Mouse (Mus musculus) ES-CJ7 (cell line): ENCODE results near the gene Zfp768.
"Not testable (repeated sequence)": the region's sequence is repeated elsewhere in the genome, so short reads cannot be mapped to it uniquely, and the experiment has no call there.

ENCODE experiments used
- DNase-seq: peaks from one replicate; pipeline ENCODE4 v3.0.0; 2011; ENCODE audit warnings: low read depth, low spot score

Zfp768 gene

GRCm38 (mm10) chr7:127357871-127358270 lies 12.5 kb upstream of the Zfp768 start:
- DNase-seq: no peak

- DNase-seq: no peak
These were observed 10.4 kb upstream of the Zfp768 start for GRCm38 (mm10) chr7:127355796-127356195.

- no peak for DNase-seq
These were observed 6.0 kb upstream of the Zfp768 start for GRCm38 (mm10) chr7:127351230-127352004.

- peak; percentile 72 for DNase-seq
These were observed 1.3 kb upstream of the Zfp768 start for GRCm38 (mm10) chr7:127346676-127347075.

- no peak for DNase-seq
These were observed 297 bp downstream of the Zfp768 start for GRCm38 (mm10) chr7:127345092-127345491.

GRCm38 (mm10) chr7:127344371-127344770 lies 1.0 kb downstream of the Zfp768 start:
- no peak for DNase-seq

GRCm38 (mm10) chr7:127343351-127344019 lies 1.9 kb downstream of the Zfp768 start:
- DNase-seq: peak; percentile 19

GRCm38 (mm10) chr7:127342888-127343287 lies 2.5 kb downstream of the Zfp768 start:
- no peak for DNase-seq

GRCm38 (mm10) chr7:127342332-127342731 lies 3.1 kb downstream of the Zfp768 start:
- DNase-seq: peak; percentile 51

GRCm38 (mm10) chr7:127341861-127342260 lies 3.5 kb downstream of the Zfp768 start:
- not testable (repeated sequence) for DNase-seq

GRCm38 (mm10) chr7:127341356-127341755 lies 4.0 kb downstream of the Zfp768 start:
- DNase-seq: no peak

- no peak for DNase-seq
These were observed 7.8 kb downstream of the Zfp768 start for GRCm38 (mm10) chr7:127337636-127338035.

- DNase-seq: no peak
These were observed 9.8 kb downstream of the Zfp768 start for GRCm38 (mm10) chr7:127335604-127336003.

- DNase-seq: no peak
These were observed 12.1 kb downstream of the Zfp768 start for GRCm38 (mm10) chr7:127333240-127333639.

- DNase-seq: no peak
These were observed 18.7 kb downstream of the Zfp768 start for GRCm38 (mm10) chr7:127326685-127327084.

- DNase-seq: no peak
These were observed 19.8 kb downstream of the Zfp768 start for GRCm38 (mm10) chr7:127325550-127325949.

GRCm38 (mm10) chr7:127324944-127325343 lies 20.4 kb downstream of the Zfp768 start:
- DNase-seq: no peak

GRCm38 (mm10) chr7:127322085-127322484 lies 23.3 kb downstream of the Zfp768 start:
- peak; percentile 19 for DNase-seq

GRCm38 (mm10) chr7:127321106-127321505 lies 24.3 kb downstream of the Zfp768 start:
- DNase-seq: no peak

- no peak for DNase-seq
These were observed 31.5 kb downstream of the Zfp768 start for GRCm38 (mm10) chr7:127313912-127314311.

GRCm38 (mm10) chr7:127309951-127310350 lies 35.4 kb downstream of the Zfp768 start:
- DNase-seq: peak; percentile 67

GRCm38 (mm10) chr7:127308887-127309286 lies 36.5 kb downstream of the Zfp768 start:
- DNase-seq: peak; percentile 76

GRCm38 (mm10) chr7:127308431-127308830 lies 37.0 kb downstream of the Zfp768 start:
- no peak for DNase-seq
